Mouse (Mus musculus) 416B (cell line): Measurements from ENCODE around the gene Crim1.
"Not testable (repeated sequence)": the region's sequence is repeated elsewhere in the genome, so short reads cannot be mapped to it uniquely, and the experiment has no call there.

Experiments used
- DNase-seq: peaks from one replicate; pipeline ENCODE4 v3.0.0; 2011; ENCODE audit warnings: low read depth

The Crim1 gene

GRCm38 (mm10) chr17:78250149-78250938 lies 50.3 kb downstream of the Crim1 start:
- no peak for DNase-seq

GRCm38 (mm10) chr17:78253587-78253986 lies 53.5 kb downstream of the Crim1 start:
- DNase-seq, result not testable (repeated sequence)

GRCm38 (mm10) chr17:78254256-78254655 lies 54.2 kb downstream of the Crim1 start:
- DNase-seq, result no peak

GRCm38 (mm10) chr17:78255711-78256110 lies 55.7 kb downstream of the Crim1 start:
- no peak for DNase-seq

- no peak for DNase-seq
Observed at GRCm38 (mm10) chr17:78256534-78256933, 56.5 kb downstream of the Crim1 start.

- no peak for DNase-seq
Observed at GRCm38 (mm10) chr17:78261684-78262083, 61.6 kb downstream of the Crim1 start.

GRCm38 (mm10) chr17:78264116-78264515 lies 64.1 kb downstream of the Crim1 start:
- no peak for DNase-seq

GRCm38 (mm10) chr17:78265135-78265534 lies 65.1 kb downstream of the Crim1 start:
- DNase-seq, result no peak

GRCm38 (mm10) chr17:78266271-78266670 lies 66.2 kb downstream of the Crim1 start:
- DNase-seq, result no peak

GRCm38 (mm10) chr17:78268591-78268990 lies 68.5 kb downstream of the Crim1 start:
- DNase-seq, result no peak

- DNase-seq, result no peak
Observed at GRCm38 (mm10) chr17:78269311-78269710, 69.3 kb downstream of the Crim1 start.

GRCm38 (mm10) chr17:78270019-78270418 lies 70.0 kb downstream of the Crim1 start:
- no peak for DNase-seq

- no peak for DNase-seq
Observed at GRCm38 (mm10) chr17:78271731-78272130, 71.7 kb downstream of the Crim1 start.

GRCm38 (mm10) chr17:78272142-78272541 lies 72.1 kb downstream of the Crim1 start:
- no peak for DNase-seq

GRCm38 (mm10) chr17:78272713-78273483 lies 72.8 kb downstream of the Crim1 start:
- DNase-seq, result no peak

GRCm38 (mm10) chr17:78273875-78274274 lies 73.8 kb downstream of the Crim1 start:
- no peak for DNase-seq

- DNase-seq, result no peak
Observed at GRCm38 (mm10) chr17:78274609-78275506, 74.8 kb downstream of the Crim1 start.

GRCm38 (mm10) chr17:78275507-78275813 lies 75.4 kb downstream of the Crim1 start:
- DNase-seq, result no peak

- DNase-seq, result no peak
Observed at GRCm38 (mm10) chr17:78279191-78279590, 79.1 kb downstream of the Crim1 start.

GRCm38 (mm10) chr17:78280991-78281712 lies 81.1 kb downstream of the Crim1 start:
- no peak for DNase-seq

- no peak for DNase-seq
Observed at GRCm38 (mm10) chr17:78283271-78283992, 83.4 kb downstream of the Crim1 start.
